Mouse (Mus musculus) ovary, postnatal 10 days (tissue): ENCODE results near the gene Rps23.

Experiments used
- DNase-seq: peaks from one replicate; pipeline ENCODE4 v3.0.0; 2022; ENCODE audit warnings: low spot score

Gene Rps23

DNA sequence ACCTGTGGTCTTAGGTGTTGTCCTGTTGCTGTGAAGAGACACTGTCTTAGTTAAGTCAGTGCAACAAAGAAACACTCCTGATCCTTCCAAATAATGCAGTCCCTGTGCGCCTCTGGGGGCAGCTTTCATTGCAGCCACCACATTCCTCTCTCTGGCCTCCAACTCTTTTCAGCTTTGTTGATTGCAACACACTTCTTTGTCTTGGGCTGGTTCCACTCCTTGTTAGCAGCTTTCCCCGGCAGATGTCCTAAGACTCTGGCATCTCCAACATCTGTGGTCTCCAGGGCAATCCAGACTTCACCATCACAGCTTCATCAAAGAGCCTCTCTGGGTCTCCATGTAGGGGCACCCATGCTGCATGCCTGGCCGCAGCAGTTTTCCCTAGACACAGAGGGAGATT lies 10.5 kb downstream of the Rps23 start:
- no peak for DNase-seq

DNA sequence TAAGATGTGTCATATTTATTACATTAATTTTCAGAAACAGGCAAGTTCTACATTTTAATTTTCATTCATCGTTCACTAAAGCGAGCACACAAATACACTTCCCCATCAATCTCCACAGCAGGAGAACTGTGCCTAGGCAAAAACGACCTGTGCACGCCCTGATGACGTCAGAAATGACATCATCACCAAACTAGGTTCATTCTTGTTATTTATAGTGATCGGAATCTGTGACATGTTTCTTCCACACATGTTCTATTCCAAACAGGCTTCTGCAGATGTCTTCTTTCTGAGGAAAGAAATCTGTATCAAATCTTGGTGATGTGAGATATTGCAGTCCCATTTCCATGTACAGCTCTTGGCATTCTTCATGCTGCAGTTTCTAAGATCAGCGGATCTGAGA lies 13.1 kb downstream of the Rps23 start:
- DNase-seq: no peak

DNA sequence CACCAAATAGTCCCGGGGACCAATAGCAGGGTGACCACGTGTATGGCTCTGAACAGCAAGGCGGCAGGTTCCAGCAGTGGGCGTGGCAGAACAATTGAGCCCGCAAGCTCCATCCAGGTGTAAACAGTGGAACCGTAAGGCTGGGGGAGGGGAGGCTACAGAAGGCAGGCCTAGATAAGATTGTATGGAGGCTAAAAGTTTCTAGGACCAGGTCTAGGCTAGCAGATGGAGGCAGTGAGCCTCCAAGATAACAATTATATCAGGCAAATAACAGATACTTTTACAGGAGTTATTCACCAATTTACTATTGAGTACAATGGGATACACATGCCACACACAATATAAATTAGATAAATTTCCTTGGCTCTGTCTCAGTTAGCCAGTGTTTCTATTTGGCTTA lies 16.4 kb downstream of the Rps23 start:
- no peak for DNase-seq

DNA sequence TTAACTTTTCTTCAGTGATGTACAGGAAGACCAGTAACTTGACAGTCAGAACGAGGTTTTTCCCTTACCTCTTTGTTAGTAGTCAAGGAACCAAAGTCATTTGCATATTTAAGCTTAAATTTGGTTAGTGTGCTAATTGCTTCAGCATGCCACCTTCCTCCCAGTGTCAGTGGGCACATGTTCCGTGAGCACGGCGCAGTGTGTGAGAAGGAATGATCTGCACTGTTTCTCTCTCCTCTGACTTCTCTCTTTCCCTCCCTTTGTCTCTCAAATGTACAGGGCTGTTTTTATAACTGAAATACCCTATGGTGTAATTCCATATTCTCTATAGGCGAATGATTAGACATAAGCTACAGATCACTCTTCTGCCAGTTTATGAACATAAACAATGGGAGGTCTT lies 16.8 kb downstream of the Rps23 start:
- no peak for DNase-seq

DNA sequence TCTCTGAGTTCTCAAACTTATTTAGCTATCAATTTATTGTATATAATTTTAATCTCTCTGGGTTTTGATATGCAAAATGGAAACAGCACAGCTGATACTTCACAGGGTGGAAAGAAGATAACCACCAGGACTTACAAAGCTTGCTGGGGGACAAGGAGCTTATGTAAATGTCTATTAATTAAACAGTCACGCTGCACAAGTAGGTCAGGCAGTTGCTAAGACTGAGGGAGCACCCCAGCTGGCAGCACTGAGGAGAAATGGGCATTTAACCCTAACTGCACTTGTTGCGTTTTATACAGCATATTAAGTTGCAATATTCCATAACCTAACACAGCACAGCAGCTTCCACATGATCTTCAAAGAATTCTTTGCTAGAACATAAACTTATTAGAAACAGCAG lies 36.1 kb downstream of the Rps23 start:
- DNase-seq: no peak

DNA sequence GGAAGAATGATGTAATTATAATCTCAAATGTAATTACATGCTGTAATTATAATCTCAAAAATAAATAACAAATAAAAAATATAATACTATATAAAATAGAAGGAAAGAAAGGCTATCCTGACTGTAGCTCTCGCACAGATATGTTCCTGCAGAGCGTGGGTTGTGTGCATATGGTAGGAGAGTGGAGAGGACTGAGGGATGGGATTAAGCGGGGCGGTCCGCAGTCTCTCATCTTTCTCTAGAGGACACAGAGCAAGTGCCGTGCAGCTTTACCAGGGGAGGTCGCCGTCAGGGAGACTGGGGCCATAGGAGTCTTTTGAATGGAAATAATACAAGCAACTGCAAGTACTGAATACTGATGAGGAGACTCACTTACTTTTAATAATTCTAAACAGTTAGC lies 37.8 kb downstream of the Rps23 start:
- DNase-seq: no peak

DNA sequence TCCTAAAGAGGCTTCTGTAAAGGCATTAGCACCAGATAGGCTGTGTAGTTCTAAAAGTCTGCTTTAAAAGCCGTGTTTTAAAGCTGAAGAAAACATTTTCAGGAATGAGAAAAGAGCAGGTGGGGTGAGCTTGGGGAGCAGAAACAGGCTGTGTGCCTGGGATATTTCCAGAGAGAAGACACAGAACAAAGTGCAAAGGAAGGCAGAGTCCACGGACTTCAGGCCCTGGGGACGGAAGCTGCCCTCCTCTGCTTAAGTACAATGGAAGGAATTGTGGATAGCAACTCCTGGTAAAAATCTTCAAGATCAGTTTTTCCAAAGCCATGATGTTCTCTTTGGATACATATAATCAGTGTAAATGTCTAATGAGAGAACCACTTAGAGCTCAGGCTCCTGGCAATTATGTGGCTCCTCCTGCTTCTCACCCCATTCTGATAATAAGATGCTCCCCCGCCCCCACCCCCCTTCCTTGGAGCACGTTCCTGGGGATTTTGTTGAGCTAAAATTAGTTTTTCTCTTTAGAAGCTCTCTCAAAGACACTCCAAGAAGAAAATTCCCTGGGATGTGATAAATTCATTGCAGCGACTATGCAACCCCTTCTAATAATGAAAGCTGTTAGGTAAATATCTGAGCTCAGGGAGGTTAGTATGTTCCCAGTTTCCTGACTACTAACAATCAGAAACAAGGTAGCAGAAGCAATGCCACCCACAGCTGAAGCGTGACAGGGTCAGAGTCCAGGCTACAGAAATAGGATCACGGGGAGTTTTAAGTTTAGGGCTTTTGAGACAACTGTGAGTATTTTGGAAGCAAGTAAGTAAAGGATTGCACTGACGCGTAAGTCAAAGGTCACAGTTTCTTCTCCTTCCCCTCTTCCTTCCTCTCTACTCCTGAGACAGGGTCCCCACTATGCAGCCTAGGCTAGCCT lies 40.3 kb downstream of the Rps23 start:
- DNase-seq: no peak

DNA sequence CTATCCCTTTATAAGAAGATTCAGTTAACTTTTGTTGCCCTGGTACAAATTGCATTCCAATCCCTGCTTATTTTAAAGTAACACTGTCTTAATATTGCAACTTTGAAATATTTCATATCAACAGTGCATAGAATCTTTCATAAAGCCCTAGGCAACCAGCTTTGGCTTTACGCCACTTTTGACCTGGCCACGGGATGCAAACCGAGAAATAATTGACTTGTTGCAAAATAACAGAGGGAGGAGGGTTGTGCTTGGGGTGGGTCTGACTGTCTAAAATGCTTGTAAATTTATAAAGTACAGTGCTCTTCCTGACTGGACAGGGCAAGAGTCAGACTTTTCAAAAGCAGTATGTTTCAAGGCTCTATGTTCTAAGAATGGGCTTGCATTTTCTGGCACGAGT lies 41.8 kb downstream of the Rps23 start:
- no peak for DNase-seq

DNA sequence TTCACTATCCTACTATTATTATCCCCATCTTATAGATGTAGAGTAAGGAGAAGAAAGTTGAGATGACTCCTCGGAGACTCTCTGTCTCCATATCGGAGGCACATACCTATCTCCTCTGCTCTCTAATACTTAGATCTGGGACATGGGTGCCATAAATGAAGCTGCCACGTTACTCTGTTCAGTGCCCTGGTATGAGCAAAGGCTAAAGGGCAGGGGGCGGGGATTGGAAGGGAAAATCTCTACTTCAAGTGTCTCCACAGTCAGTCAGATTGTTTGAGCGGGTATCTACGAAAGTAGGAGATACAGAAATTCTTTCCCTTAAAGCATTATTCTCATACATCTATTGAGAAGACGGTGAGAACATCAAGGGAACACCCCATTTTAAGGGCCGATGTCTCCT lies 43.2 kb downstream of the Rps23 start:
- DNase-seq: no peak

DNA sequence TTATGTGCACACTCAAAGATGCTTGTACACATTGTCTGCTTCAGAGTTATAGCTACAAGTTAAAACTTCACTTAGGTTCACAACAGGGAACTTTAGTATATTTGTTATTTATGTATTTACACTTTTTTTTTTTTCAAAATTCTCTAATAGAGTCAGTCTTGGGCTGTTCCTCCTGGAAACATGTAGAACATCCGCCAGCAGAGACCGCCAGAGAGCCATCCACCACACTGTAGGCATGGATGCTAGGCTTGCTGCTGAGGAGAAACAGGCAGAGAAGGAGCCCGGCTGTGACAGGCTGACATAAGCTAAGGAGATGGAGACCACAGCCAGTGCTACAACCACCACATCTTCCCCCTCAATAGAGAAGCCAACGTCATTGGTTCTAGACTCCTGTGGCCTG lies 44.7 kb downstream of the Rps23 start:
- DNase-seq: peak; percentile 49

DNA sequence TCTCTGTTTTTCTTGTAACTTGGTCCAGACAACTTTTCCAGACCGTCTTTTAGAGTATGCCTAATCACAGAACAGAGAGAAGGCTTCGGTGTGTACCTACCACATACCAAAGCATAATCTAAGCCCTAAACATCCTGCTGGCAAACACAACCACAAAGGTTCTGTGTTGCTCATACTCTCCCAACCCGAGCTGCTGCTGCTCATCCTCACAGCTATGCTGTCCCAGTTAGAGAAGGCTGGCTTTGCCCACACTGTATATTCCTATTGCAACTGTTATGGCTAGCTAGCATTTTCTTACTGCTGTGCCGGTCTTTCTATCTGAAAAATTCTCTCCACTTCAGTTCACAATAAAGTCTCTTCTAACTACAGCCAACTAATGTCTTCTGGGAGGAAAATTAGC lies 46.2 kb downstream of the Rps23 start:
- no peak for DNase-seq

DNA sequence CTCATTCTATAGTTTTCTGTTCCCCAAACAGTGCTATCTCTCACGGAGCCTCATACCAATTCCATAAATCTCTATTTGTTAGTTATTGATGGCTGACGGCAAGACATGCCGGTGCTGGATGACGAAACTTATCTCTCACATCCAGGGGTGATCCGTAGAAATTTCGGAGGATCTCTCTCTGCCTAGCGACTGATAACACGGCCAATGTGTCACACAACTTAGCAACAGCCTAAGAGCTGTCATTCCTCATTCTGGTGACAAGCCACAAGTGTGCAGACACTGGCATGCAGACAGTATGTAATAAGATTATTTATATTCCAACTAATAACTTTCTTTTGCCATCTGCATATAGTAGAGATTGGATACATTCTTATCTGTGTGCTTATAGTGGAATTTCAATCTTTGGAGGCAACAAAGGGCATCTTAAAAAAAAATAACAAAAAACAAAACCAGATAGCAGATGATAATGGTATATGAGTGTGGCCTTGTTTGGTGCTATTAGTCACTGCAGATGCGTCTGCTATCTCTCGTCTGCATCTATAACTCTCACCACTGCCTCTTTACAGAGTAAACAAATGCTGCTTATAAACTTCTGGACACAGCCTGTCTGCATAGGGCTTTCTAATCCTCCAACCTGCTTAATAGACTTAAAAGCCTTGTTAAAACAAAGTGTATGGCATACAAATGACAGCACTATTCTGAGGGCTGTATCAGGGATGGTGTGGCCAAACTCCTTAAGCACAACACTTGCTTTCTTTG lies 47.7 kb downstream of the Rps23 start:
- DNase-seq: no peak

DNA sequence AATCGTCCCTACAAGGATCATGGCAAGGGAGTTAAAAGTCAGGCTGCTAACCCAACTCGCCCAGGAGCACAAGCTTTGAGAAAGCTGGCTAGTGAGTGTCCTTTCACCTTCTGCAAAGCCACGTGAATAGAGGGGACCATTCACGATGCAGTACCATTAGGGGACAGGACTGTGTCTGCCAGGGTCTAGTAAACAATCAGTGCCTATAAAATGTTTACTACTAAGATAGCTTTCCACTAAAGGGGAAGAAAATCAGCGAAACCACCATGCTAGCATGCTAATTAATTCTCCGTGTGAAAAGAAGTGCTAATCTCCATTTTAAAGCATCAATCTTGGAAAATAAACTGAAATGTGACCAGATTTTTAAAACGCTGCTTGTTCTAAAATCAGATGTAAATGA lies 50.7 kb downstream of the Rps23 start:
- no peak for DNase-seq
